Mouse (Mus musculus) CD4-positive naive resting alpha-beta T cell, adult 76 days (primary cell): Measurements from ENCODE around the gene Pla2g4e. TPM values are rescaled to one million over a fixed set of nuclear protein-coding genes. Genes with fewer than 3 reads are reported as not detected.

Experiments used
- total RNA-seq: library from RNA; stranded (reverse); gene quantifications from one replicate; pipeline ENCODE4 v1.2.4, GENCODE M21; 2023

The Pla2g4e gene
- not detected for total RNA-seq

GRCm38 (mm10) chr2:120244679-120245420 lies at the start of gene Pla2g4e:
Gene Pla2g4e (minus strand): TSS chr2:120245335.

DNA sequence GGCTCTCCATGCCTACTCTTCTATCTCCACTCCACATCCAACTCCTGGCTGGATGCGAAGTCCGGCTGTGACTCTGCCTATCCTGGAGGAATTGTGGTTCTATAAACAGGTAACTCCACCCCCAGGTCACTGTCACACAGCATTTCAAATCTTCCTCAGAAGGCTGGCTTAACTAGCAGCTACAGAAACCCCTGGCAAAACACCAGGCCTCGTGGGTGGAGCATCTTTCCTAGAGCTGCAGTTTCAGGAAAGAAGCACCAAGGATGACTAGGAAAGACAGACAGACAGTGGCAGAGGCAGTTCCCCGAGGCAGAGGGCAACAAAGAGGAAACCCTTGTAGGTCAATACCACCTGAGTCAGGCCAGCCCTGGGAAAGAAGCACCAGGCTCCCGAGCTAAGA lies 43.9 kb upstream of the Pla2g4e start, which contains the start of gene Pla2g4d:
Gene Pla2g4d, minus strand, starts transcription at position 203 of the 400 bp plus-strand sequence.

DNA sequence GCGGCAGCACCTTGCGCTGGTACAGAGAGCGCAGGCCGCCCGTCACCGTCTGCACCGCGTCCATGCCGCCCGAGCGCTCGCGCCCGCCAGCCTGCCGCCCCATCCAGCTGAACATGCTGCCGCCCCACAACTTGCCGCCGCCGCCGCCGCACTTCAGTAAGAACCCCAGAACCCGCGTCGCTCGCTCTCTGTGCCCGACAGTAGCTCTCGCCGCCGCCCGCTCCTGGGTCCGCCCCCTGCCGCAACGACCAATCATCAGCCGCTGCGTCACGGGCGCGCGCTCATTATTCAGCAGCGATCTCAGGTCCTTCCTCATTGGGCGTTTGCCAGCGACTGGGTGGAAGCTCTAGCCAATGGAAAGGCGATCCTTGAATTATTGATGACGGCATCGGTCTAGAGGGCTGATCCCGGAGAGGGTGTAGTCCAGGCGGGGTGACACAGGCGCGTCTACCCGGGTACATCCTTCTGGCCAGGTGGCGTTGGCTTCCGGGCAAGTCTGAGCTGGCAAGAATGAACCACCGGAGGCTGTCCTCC lies 90.7 kb downstream of the Pla2g4e start, which contains the start of gene Ehd4:
Gene Ehd4, minus strand, starts transcription at position 246 of the 534 bp plus-strand sequence.

Other genes with a start within 250 kb of the Pla2g4e start
- gene Jmjd7, start 217.9 kb downstream of the Pla2g4e start, total RNA-seq, result 13.3 TPM
- 5.6 TPM for gene Gm28042, start 217.8 kb downstream of the Pla2g4e start, total RNA-seq
- 0.79 TPM for gene Pla2g4b, start 211.9 kb downstream of the Pla2g4e start, total RNA-seq
- 19.3 TPM for gene Ehd4, start 90.7 kb downstream of the Pla2g4e start, total RNA-seq
- not detected for gene Pla2g4d, start 43.9 kb upstream of the Pla2g4e start, total RNA-seq
- 0.41 TPM for gene Pla2g4f, start 68.8 kb upstream of the Pla2g4e start, total RNA-seq
- 55.3 TPM for gene Vps39, start 107.8 kb upstream of the Pla2g4e start, total RNA-seq
- gene Ganc, start 158.6 kb upstream of the Pla2g4e start, total RNA-seq, result 18.8 TPM
- 64.9 TPM for gene Tmem87a, start 158.8 kb upstream of the Pla2g4e start, total RNA-seq
- 0.73 TPM for gene Capn3, start 210.7 kb upstream of the Pla2g4e start, total RNA-seq